Mouse (Mus musculus) lung, postnatal 36 days (tissue): ENCODE measurements around the gene Ubac2.
"Not testable (repeated sequence)": the region's sequence is repeated elsewhere in the genome, so short reads cannot be mapped to it uniquely, and the experiment has no call there.

ENCODE experiments used
- DNase-seq: peaks from one replicate; pipeline ENCODE4 v3.0.0; 2022; ENCODE audit warnings: mixed read lengths

Gene Ubac2

DNA sequence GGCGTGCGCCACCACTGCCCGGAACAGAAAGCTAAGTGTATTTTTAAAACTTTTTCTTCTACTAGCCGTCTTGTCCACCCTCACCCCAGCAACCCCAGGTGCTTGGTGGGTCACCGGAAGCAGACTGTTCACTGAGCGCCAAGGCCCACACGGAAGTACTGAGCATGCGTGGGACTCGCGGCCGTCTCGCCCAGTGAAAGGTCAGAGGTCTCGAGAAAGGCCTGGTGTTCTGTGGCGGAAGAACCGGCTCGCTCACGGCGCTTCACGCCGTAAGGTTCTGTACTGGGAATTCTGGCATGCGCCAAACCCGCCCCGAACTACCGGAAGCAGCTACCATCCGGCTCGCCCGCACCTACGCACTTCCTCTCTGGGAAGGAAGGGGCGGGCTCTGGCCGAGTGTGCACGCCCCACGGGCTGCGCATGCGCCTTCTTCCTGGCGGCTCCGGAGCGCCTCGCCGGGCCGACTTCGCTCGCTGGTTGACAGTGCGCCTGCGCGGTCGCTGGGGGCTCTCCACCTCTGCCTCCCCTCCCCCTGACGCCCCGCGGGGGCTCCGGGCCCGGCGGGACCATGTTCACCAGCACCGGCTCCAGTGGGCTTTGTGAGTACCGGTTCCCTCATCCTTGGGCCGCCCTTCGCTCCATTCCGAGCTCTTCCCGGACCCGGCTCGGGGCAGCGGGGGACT, at the start of gene Ubac2:
Gene Ubac2 (plus strand): TSS at position 445 of the 683 bp plus-strand sequence.
- DNase-seq: peak; percentile 99

DNA sequence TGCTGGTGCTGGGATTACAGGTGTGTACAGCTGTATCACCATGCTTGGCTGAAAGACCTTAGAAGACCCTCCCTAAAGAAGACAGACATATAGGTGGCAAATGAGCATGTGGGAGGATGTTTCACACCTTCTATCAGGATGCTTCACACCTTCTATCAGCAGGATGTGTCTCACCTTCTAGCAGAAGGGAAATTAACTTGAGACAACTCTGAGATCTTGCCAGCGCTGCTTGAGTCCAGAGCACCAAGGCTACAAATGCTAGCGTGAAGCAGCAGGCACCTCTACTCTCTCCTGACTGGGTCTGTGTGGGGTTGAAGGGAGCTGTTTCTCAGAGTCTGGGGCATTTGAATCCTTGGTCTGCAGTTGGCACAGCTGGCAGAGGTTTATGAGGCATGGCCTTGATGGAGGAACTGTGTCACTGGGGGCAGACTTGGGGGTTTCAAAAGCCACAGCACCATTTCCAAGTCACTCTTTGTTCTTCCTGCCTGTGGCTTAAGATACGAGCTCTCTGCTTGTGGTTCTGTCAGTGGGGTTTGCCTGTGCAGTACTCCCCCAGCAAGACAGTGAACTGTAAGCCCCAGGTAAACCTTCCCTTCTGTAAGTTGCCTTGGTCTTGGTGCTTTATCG, 48.5 kb upstream of the Ubac2 start:
- DNase-seq: no peak

DNA sequence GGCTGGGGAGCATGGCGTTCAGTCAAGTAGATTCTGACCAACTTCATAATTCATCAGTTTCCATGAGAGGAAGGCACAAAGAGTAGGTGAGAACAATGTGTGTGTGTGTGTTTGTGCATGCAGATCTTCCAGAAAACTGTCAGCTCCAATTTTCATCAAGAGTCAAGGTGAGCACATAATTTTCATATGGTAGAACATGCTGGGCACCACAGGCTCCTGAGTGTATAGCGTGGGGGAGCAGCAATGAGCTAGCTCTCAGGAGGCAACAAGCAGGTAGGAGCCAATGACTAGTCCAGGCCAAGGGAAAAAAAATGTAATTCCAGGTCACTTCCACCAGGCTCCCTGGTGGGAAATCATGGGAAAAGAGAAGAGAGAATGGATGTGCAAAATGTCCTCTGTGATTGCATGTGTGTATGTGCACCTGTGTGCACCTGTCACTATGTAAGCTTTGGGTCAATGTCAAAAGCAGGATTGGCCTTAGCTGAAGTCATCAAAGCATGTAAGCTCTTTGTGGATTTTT, 45.4 kb upstream of the Ubac2 start:
- no peak for DNase-seq

DNA sequence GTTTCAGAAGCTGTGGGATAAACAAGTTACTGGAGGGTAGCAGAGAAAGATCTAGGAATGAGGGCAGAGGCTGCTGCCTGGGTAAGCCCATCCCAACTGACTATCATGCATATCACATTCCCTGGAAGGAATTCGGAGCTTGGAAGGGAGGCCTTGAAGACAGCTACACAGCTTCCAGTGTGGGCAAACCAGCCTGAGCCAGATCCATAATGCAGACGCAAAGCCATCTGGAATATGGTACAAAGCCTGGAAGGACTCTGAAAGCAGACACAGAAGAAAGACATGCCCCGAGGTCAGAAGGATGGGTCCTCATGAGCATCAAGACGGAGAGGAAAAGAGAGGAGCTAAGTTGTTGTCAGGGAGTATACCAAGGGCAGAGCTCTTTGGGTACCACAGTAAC, 40.3 kb upstream of the Ubac2 start:
- no peak for DNase-seq

DNA sequence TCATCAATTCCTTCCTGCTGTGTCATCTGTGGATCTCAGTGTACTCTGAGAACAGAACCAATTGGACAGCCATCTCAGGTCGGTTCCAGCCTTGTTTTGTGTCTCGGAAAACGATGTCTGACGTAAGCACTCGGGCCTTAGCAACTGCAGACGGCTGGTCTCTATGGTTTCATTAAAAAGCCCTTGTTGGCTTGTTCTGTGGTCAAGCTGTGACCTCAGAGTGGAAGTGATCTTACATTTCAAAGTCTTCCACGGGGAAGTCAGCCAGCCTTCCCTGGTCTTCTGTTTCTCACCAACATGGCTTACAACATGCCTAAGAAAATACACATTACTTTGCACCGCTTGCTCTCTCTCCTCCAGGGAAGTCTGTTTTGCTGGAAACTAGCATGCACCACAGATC, 38.2 kb upstream of the Ubac2 start:
- DNase-seq: no peak

DNA sequence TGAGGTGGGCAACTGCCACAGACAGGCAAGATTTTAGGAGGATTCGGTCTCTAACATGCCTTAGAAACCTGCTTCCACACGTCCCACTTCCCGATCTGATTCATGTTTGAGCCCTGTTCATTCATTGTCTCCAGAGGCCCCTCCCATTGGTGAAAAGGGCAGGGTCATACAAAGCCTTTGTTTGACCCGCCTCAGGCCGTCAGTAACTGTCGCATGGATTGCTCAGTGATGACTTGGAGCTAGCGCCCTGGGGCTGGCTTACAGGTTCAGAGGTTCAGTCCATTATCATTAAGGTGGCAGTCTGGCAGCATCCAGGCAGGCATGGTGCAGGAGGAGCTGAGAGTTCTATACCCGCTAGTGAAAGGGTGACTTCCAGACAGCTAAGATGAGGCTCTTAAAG, 33.9 kb upstream of the Ubac2 start:
- DNase-seq: no peak

DNA sequence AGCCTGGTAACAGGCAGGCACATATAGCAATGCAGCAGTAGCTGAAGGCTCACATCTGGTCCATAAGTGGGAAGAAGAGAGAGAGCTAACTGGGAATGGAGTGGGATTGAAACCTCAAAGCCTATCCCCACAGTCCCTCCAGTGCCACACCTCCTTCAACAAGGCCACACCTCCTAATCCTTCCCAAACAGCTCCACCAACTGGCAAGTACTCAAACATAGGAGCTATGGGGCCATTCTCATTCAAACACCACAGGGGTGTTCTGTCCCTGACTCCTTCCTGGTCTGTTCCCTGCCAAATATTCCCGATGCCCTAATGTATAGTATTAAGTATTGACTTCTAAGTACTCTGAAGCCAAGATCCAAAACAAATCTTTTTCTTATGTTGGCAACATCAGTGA, 27.2 kb upstream of the Ubac2 start:
- no peak for DNase-seq

DNA sequence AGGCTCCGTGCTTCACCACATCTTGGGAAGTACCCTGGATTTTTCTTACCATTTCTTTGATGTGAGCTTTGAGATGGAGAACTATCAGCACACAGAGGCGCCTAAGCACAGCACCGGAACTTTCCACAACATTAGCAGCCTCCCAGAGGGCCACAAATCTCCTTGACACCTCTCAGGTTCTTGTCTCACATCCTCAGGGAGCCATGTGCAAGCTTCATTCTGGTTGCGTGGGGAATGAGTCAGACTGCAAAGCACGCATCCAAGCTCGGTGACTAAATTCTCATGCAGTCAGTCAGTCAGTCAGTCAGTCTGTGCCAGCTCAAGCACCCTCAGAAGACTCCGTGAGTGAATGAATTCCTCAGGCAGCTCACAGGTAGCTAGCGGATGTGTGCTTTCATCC, 25.9 kb upstream of the Ubac2 start:
- DNase-seq: no peak

DNA sequence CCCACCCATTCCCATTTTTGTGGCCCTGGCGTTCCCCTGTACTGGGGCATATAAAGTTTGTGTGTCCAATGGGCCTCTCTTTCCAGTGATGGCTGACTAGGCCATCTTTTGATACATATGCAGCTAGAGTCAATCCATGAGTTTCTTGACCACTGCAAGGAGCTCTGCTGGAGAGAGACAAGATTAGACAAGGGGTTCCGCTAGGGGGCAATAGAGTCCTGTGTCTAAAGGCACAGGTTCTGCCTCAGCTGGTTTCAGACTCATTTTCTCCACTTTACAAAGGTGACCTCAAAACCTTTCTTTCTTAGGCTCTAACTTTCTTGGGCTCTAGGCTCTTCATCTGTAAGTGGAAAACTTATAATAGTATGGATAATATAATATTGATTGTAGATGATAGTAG, 13.3 kb upstream of the Ubac2 start:
- peak; percentile 93 for DNase-seq

DNA sequence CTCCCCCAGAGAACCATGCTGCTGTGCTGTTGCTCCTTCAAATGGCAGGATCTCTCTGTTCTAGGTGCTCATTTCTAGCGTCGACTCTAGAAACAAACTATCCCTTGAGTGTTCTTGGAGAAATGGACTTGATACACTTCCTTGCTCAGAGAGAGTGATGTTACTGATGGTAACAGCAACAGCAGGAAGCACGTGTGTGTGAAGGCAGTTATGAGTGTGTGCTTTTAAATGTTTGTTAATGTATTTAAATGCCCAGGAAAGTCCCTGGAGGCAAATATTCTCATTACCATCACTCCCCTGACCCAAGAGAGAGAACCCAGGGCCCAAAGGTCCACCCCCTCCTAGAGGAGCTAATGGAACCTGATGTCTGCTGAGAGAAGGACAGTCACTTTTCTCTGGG, 11.8 kb upstream of the Ubac2 start:
- DNase-seq: no peak

DNA sequence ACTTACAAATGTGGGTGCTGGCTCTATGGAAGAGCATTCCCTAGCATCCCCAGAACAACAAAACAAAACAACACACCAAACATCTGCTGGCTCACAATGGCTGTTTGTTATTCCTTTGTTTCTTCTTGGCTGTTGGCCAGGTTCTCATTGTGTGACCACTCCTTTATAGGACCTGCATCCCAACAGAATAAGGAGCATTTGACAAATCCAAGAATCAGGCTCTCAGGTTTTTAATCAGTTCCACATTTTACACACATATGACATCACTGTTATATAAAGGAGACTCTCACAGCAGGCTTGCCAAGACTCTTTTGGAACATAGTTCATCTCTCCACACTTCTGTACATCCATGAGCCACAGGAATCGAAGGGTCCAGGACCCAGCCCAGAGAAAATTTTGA, 9.3 kb upstream of the Ubac2 start:
- no peak for DNase-seq

DNA sequence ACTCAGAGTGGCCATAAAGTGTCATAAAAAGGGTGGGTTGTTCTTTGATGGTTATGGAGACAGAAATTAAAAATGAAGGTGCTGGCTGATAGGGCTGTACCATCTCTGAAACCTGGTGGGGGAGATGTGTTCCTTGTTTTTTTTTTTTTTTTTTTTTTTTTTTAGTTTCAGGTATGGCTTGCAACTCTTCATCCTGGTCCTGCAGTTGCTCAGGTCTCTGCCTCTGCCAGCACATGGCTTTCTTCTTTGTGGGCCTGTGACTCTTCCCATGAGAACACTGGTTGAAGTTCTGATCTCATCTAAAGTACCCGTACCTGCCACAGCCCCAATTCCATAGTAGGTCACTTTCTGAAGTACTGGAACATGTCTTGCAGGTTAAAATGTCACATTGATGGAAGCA, 5.7 kb upstream of the Ubac2 start:
- DNase-seq: no peak

DNA sequence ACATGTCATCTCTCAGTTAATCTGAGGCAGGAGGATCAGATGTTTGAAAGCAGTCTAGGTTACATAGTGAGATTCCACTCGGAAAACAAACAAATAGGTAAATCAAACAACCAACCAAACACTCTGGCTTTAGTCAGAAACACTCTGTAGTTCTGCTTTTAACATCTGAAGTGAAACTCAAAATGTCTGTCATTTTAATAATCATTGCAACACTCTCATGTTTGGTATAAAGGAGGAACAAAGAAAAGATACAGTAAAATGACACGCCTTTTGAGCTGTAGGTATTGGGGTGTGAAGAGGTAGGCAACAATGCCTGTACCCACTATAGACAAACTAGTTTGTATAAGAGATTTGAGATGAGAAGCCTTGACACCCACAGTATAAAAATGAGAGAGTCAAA, 5.2 kb upstream of the Ubac2 start:
- no peak for DNase-seq

DNA sequence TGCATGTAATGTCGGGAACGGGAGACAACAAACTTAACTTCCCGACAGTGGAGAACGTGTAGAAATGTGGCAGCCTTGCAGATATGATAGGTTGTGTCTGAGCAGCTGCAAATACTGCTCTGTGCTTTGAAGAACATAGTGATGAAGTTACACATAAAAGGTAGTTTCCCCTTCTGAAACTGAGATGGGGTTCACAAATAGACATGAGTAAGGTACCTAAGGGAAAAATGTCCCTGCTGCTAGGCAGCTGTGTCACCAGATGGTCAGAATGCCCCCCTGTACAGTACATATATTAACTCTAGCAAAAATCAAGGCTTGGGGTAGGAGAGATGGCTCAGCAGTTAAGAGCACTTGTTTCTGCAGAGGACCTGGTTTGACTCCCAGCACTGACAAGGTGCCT, 4.8 kb upstream of the Ubac2 start:
- no peak for DNase-seq

DNA sequence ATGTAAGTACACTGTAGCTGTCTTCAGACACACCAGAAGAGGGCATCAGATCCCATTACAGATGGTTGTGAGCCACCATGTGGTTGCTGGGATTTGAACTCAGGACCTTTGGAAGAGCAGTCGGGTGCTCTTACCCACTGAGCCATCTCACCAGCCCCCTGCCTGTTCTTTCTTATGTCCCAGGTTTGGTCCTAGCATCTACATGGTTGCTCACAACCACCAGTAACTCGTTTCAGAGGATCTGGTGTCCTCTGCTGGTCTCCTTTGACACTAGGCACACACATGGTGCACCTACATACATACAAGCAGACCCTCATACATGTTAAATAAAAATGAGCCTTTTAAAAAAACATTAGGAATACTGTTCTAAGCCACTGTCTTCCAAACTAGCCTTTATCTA, 2.2 kb upstream of the Ubac2 start:
- DNase-seq: not testable (repeated sequence)

DNA sequence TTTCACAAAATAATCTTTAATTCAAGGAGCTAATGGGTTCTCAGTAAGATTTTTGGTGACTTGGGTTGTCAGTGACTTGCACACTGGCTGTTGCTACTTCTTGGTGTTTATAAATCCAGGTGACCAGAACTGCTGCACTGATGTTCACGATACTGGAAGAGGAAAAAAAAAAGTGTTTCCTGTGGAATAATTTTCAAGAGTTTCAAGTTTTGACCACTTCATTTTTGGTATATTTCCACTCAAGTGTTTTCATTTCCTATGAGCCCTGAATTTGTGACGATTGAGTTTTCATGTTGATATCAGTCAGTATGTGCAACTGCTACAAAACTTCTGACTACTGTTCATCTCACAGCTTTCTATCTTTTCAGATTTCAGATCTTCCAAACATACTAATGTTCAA, 1.6 kb upstream of the Ubac2 start:
- DNase-seq: no peak

DNA sequence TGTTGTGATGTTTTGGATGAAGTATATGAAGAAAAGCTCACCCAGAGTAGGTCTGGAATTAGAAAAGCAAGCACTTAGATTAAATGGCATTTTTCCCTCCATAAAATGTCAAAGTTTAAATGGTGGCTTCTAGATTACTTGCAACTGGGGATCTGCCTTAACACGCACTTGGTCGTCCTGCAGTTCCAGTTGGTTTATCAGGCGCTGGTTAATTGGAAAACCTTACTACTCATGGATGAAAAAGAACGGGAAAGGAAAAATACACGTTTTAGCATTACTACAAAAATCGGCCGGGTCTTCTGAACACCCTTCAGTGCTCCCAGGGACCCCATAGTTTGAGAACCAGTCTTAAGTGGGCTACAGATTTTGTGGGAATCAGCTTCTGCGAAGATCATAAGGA, 780 bp upstream of the Ubac2 start:
- no peak for DNase-seq

DNA sequence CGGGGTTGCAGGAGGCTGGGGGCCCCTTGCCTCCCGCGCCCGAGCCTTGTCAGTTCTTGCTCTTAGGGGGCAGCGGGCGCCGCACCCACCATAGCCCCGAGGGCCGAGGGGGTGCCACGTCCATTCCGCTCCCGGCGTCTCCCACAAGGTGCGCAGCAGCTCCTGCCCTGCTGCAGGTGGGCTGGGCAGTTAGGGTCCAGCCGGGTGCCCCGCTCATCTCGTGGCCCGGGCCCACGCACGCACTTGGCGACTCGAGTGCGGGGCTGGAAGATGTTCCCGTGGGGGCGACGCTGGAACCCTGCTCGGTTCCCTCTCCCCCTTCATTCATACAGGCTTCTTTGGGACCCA, 413 bp downstream of the Ubac2 start:
- no peak for DNase-seq

DNA sequence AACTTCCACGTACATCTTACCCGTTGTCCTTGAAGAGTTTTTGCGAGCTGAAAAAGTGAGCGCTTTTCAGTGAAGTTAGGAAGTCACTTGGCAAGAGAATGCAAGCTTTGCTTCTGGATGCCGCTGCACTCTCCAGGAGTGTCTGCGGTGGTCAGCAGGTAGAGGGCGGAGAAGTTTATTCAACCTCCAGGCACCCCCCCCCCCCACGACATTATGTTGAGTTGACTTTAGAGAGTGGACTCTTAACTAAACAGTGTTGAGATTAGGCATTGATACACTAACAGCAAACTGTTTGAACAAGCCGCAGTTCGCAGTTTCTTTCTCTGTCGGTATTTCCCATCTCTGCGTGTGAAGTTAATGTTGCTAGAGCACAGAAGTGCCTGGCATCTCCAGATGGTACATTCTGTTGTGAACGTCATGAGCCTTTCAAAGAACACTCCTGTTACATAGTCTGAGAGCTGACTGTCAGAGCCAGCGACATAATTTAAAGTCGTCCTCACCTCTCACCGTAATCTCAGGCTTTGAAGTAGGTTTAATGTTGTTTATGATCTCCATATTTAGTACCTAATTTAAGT, 933 bp downstream of the Ubac2 start:
- peak; percentile 27 for DNase-seq

DNA sequence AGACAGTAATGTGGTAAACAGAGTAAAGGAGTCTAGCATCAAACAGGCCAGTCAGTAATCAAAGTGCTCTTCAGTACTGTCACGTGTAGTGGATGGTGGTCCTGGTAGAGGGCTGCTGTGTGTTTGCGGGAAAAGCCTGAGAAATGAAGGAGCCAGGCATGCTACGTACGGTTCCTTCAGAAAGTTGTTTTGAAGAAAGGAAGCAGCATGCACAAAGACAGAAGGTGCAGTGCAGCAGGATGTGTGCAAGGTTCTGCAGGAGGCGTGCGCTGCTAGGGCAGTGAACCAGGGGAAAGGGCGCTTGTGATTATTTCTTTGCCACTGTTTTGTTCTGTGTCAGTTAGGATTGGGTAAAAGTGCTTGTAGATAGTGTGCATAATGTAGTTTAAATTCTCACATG, 2.8 kb downstream of the Ubac2 start:
- no peak for DNase-seq

DNA sequence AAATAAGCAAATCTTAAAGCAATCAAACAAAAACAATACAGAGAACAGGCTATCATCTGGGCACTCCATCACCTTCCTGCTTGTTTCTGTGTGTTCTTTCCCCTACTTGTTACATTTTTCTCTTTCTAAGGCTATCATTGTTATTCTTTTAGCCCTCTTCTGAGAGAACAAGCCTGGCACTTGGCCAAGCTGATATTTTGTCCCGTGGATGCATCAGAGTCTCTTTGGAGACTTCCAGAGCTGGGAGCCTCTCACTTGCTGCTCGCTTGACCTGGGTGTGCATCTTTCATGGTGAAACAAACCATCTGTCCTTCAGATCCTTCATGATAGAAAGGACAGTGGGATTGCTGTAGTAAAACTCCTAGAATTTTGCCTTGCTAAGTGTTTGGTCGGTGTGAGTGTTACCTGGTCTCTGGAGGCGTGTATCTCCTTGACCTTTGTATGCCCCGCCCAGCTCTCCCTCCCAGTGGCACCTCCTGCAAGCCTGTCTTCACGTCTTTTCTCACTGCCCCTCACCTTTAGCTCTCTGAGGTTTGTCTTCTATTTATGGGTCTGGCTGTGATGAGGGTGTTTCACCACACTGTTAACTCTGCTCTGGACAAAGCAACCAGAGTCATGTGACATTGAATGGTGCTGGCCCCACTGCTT, 5.9 kb downstream of the Ubac2 start:
- peak; percentile 44 for DNase-seq

DNA sequence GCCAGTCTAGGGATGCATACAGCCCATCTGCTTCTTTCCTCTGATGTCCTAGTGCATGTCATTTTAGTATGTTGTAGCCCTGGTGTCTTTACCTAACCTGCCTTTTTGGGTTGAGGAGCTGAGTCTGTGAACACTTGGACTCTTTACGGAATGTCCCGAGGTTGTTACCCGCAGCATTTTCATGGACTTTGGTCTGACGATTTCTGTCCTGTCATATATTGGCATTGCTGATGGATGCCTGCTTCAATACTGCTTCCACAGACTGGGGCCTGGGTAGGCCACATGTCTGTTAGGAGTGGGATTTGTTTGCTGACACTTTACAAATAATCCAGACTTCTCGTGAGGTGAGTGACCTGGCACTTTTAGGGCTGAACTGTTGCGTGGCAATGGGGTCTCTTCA, 15.3 kb downstream of the Ubac2 start:
- DNase-seq: no peak

DNA sequence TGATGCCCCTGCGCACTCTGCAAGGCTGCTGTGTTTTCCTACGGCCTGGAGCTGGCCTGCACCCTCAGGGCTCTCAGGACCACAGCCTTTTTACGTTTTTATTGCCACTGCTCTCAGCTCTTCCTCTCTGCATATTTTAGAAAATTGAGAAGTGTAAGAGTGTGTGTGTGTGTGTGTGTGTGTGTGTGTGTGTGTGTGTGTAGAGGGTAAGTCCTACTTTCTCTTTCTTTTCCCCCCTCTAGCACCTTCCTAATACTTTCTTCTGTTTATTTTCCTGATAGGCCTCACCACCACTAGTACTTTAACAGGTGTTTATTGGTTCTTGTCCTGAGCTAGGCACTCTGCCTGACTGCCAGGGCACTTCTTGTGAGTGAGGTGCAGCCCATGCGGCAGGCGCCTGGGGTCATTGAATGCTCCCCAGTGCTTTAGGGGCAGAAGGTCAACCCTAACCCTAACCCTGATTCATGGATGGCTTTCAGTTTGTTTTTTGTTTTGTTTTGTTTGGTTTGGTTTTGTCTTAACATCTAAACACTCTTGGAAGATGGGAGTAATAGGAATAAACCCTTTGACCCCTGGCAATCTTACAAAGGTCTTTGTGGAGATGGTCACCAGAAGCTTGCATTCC, 16.2 kb downstream of the Ubac2 start:
- peak; percentile 32 for DNase-seq

DNA sequence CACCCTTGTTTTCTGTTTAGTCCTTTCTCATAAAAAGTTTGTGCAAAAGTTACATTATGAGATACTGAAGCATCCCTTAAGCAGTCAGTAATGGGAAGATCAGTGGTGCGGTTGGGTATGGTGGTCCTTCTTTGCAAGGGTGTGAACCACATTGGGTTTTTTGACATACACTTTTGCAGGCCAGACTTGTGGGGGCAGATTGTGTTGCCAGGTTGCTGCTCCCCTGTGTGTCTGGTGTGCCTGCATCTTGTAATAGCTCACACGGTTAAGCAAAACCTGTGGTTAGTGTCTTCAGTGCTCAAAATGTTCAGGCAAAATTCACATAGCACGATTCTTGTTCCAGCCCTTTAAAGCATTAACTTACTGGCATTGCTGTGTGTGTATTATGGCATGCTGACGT, 16.9 kb downstream of the Ubac2 start:
- DNase-seq: no peak
